Mouse (Mus musculus): ENCODE data around the gene Ranbp9. TPM values are rescaled to one million over a fixed set of nuclear protein-coding genes. Genes with fewer than 3 reads are reported as not detected.
"Not testable (repeated sequence)": the region's sequence is repeated elsewhere in the genome, so short reads cannot be mapped to it uniquely, and the experiment has no call there.

Gene Ranbp9
- polyA plus RNA-seq, 1 experiment from 2014 or later = 8.8 TPM

- Histone ChIP-seq H3K27me3 (no peaks in the 10 kb centered on the region), H3K27ac (no peak overlapping the region), H3K36me3 (no peaks in the 10 kb centered on the region), H3K4me3 (no peak overlapping the region), H3K4me1 (peaks cover 21% of the 10 kb centered on the region), H3K9ac (no peak overlapping the region), H3K4me2 (no peak overlapping the region), H3K9me3 (no peaks in the 10 kb centered on the region)
- 70% methylated on average over 7 of the region's 7 CpGs for WGBS
- no peak for ATAC-seq (ENCODE audit: insufficient number of reproducible peaks, low FRiP score, low TSS enrichment, low read depth)
These were observed 4.9 kb downstream of the Ranbp9 start for GRCm38 (mm10) chr13:43476226-43476625.

- Histone ChIP-seq H3K27me3 (no peaks in the 10 kb centered on the region), H3K4me1 (peaks cover 21% of the 10 kb centered on the region), H3K9me3 (no peaks in the 10 kb centered on the region), H3K4me3 (no peak overlapping the region), H3K27ac (no peak overlapping the region), H3K4me2 (no peak overlapping the region), H3K36me3 (peaks cover 3% of the 10 kb centered on the region; the same call in 1 of the 2 replicates), H3K9ac (no peak overlapping the region)
- 78% methylated on average over 5 of the region's 5 CpGs for WGBS
- ATAC-seq (ENCODE audit: insufficient number of reproducible peaks, low FRiP score, low TSS enrichment, low read depth) = no peak
These were observed 6.4 kb downstream of the Ranbp9 start for GRCm38 (mm10) chr13:43474722-43475121.

- H3K27me3 ChIP-seq; H3K27ac ChIP-seq; H3K4me3 ChIP-seq; H3K4me2 ChIP-seq; H3K36me3 ChIP-seq; ATAC-seq (ENCODE audit: insufficient number of reproducible peaks, low FRiP score, low TSS enrichment, low read depth); H3K9ac ChIP-seq; H3K9me3 ChIP-seq: not testable (repeated sequence)
- 98% methylated on average over 1 of the region's 1 CpGs for WGBS
- H3K4me1 ChIP-seq = peaks cover 12% of the 10 kb centered on the region
These were observed 9.2 kb downstream of the Ranbp9 start for GRCm38 (mm10) chr13:43471861-43472260.

GRCm38 (mm10) chr13:43469607-43470006, 11.5 kb downstream of the Ranbp9 start:
- no peak for ATAC-seq (ENCODE audit: insufficient number of reproducible peaks, low FRiP score, low TSS enrichment, low read depth)
- Histone ChIP-seq H3K4me2 (no peak overlapping the region), H3K4me1 (peaks cover 10% of the 10 kb centered on the region), H3K9ac (no peak overlapping the region), H3K36me3 (peaks cover 3% of the 10 kb centered on the region; the same call in 1 of the 2 replicates), H3K27ac (no peak overlapping the region), H3K9me3 (no peaks in the 10 kb centered on the region), H3K27me3 (no peaks in the 10 kb centered on the region), H3K4me3 (no peak overlapping the region)
- 98% methylated on average over 1 of the region's 1 CpGs for WGBS

GRCm38 (mm10) chr13:43464605-43465004, 16.5 kb downstream of the Ranbp9 start:
- no peak overlapping the region for H3K27ac ChIP-seq
- no peak overlapping the region for H3K4me2 ChIP-seq
- H3K9me3 ChIP-seq = no peaks in the 10 kb centered on the region
- H3K9ac ChIP-seq = no peak overlapping the region
- no peaks in the 10 kb centered on the region for H3K4me1 ChIP-seq
- 0 out of 2 replicates have a peak, but pooled peaks cover 5% of the 10 kb centered on the region for H3K36me3 ChIP-seq
- H3K4me3 ChIP-seq = no peak overlapping the region
- WGBS = 96% methylated on average over 2 of the region's 2 CpGs
- ATAC-seq (ENCODE audit: insufficient number of reproducible peaks, low FRiP score, low TSS enrichment, low read depth) = no peak
- no peaks in the 10 kb centered on the region for H3K27me3 ChIP-seq

GRCm38 (mm10) chr13:43457161-43457560, 23.9 kb downstream of the Ranbp9 start:
- Histone ChIP-seq H3K9ac (no peak overlapping the region), H3K4me1 (no peaks in the 10 kb centered on the region), H3K27ac (no peak overlapping the region), H3K36me3 (0 out of 2 replicates have a peak, but pooled peaks cover 4% of the 10 kb centered on the region), H3K9me3 (no peaks in the 10 kb centered on the region), H3K4me3 (no peak overlapping the region), H3K27me3 (no peaks in the 10 kb centered on the region), H3K4me2 (no peak overlapping the region)
- 76% methylated on average over 1 of the region's 1 CpGs for WGBS
- no peak for ATAC-seq (ENCODE audit: insufficient number of reproducible peaks, low FRiP score, low TSS enrichment, low read depth)

GRCm38 (mm10) chr13:43454431-43454830, 26.7 kb downstream of the Ranbp9 start:
- Histone ChIP-seq H3K4me3 (no peak overlapping the region), H3K9me3 (no peaks in the 10 kb centered on the region), H3K27me3 (no peaks in the 10 kb centered on the region), H3K4me2 (no peak overlapping the region), H3K9ac (no peak overlapping the region), H3K27ac (no peak overlapping the region), H3K4me1 (no peaks in the 10 kb centered on the region), H3K36me3 (no peaks in the 10 kb centered on the region)
- no peak for ATAC-seq (ENCODE audit: insufficient number of reproducible peaks, low FRiP score, low TSS enrichment, low read depth)
- 83% methylated on average over 7 of the region's 7 CpGs for WGBS

- no peak overlapping the region for H3K4me2 ChIP-seq
- no peak overlapping the region for H3K4me3 ChIP-seq
- H3K27ac ChIP-seq = no peak overlapping the region
- no peaks in the 10 kb centered on the region for H3K9me3 ChIP-seq
- ATAC-seq (ENCODE audit: insufficient number of reproducible peaks, low FRiP score, low TSS enrichment, low read depth) = no peak
- WGBS = 43% methylated on average over 7 of the region's 7 CpGs
- no peaks in the 10 kb centered on the region for H3K36me3 ChIP-seq
- no peaks in the 10 kb centered on the region for H3K4me1 ChIP-seq
- no peaks in the 10 kb centered on the region for H3K27me3 ChIP-seq
- H3K9ac ChIP-seq = no peak overlapping the region
These were observed 28.1 kb downstream of the Ranbp9 start for GRCm38 (mm10) chr13:43452843-43453605.

- Histone ChIP-seq H3K27me3 (no peaks in the 10 kb centered on the region), H3K36me3 (no peaks in the 10 kb centered on the region), H3K9ac (no peak overlapping the region), H3K4me2 (no peak overlapping the region), H3K4me3 (no peak overlapping the region), H3K9me3 (no peaks in the 10 kb centered on the region), H3K27ac (no peak overlapping the region), H3K4me1 (0 out of 2 replicates have a peak, but pooled peaks cover 2% of the 10 kb centered on the region)
- no peak for ATAC-seq (ENCODE audit: insufficient number of reproducible peaks, low FRiP score, low TSS enrichment, low read depth)
- WGBS = 83% methylated on average over 2 of the region's 2 CpGs
These were observed 28.9 kb downstream of the Ranbp9 start for GRCm38 (mm10) chr13:43452177-43452576.

- no peak overlapping the region for H3K4me3 ChIP-seq
- 80% methylated on average over 3 of the region's 3 CpGs for WGBS
These were observed 30.4 kb downstream of the Ranbp9 start for GRCm38 (mm10) chr13:43450686-43451085.

GRCm38 (mm10) chr13:43447721-43448120, 33.4 kb downstream of the Ranbp9 start:
- no peak for ATAC-seq (ENCODE audit: insufficient number of reproducible peaks, low FRiP score, low TSS enrichment, low read depth)
- peaks cover 5% of the 10 kb centered on the region; the same call in 1 of the 2 replicates for H3K4me1 ChIP-seq
- no peak overlapping the region for H3K27ac ChIP-seq
- no peak overlapping the region for H3K9ac ChIP-seq
- WGBS = 64% methylated on average over 3 of the region's 3 CpGs
- H3K27me3 ChIP-seq = no peaks in the 10 kb centered on the region
- H3K4me2 ChIP-seq = no peak overlapping the region
- no peaks in the 10 kb centered on the region for H3K9me3 ChIP-seq
- no peak overlapping the region for H3K4me3 ChIP-seq
- H3K36me3 ChIP-seq = no peaks in the 10 kb centered on the region

More at GRCm38 (mm10) chr13:43450686-43451085, 30.4 kb downstream of the Ranbp9 start:
- no peak overlapping the region for H3K4me2 ChIP-seq
- peaks cover 5% of the 10 kb centered on the region; the same call in 1 of the 2 replicates for H3K4me1 ChIP-seq
- H3K9me3 ChIP-seq = no peaks in the 10 kb centered on the region
- H3K27ac ChIP-seq = no peak overlapping the region
- no peak for ATAC-seq (ENCODE audit: insufficient number of reproducible peaks, low FRiP score, low TSS enrichment, low read depth)
- H3K36me3 ChIP-seq = no peaks in the 10 kb centered on the region
- H3K27me3 ChIP-seq = no peaks in the 10 kb centered on the region
- H3K9ac ChIP-seq = no peak overlapping the region

- Histone ChIP-seq H3K4me2 (no peak overlapping the region), H3K4me1 (peaks cover 5% of the 10 kb centered on the region; the same call in 1 of the 2 replicates), H3K36me3 (no peaks in the 10 kb centered on the region), H3K27ac (no peak overlapping the region), H3K9me3 (no peaks in the 10 kb centered on the region), H3K9ac (no peak overlapping the region), H3K4me3 (no peak overlapping the region), H3K27me3 (no peaks in the 10 kb centered on the region)
- ATAC-seq (ENCODE audit: insufficient number of reproducible peaks, low FRiP score, low TSS enrichment, low read depth) = no peak
- WGBS = 93% methylated on average over 4 of the region's 4 CpGs
These were observed 35.3 kb downstream of the Ranbp9 start for GRCm38 (mm10) chr13:43445754-43446153.

All from limb, embryonic 15.5 days (tissue).